Mouse (Mus musculus): ENCODE measurements around the gene Ptprm. TPM values are rescaled to one million over a fixed set of nuclear protein-coding genes. Genes with fewer than 3 reads are reported as not detected.

The Ptprm gene
- polyA plus RNA-seq, 1 experiment from 2014 or later, result 10.6 TPM

- DNase-seq (ENCODE audit: low spot score), result no peak
- no peaks in the 10 kb centered on the region for H3K36me3 ChIP-seq (replicated peaks)
- H3K4me3 ChIP-seq, result no peak overlapping the region
- H3K27me3 ChIP-seq (replicated peaks; ENCODE audit: low read depth, poor library complexity, severe bottlenecking), result peaks cover 18% of the 10 kb centered on the region
- no peaks in the 10 kb centered on the region for H3K9me3 ChIP-seq
- H3K27ac ChIP-seq (replicated peaks), result no peak overlapping the region
- peaks cover 18% of the 10 kb centered on the region for H3K4me1 ChIP-seq
- 86% methylated on average over 7 of the region's 7 CpGs for WGBS
These were observed 4.3 kb upstream of the Ptprm start for GRCm38 (mm10) chr17:67358541-67358940.

DNA sequence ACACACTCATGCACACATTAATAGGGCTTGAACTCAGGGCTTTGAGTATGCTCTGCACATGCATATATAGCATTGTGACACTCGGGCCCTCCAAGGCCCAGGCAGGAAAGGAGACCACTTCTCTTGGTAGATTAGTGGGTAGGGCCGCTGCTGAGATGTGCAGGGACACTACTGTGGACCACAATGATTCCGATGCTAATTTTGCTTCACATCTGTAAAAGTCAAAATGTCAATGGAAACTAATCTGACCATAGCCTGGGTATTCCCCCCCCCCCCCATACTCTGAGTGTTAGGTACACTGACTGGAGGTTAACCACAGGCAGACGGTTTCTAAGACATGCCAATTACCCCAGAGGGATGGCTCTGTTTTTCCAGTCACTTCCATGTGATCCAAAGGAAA is 2.9 kb upstream of the Ptprm start:
- DNase-seq (ENCODE audit: low spot score), result no peak
- WGBS, result 74% methylated on average over 4 of the region's 4 CpGs
- Histone ChIP-seq H3K36me3 (replicated peaks) (no peaks in the 10 kb centered on the region), H3K27ac (replicated peaks) (no peak overlapping the region), H3K4me3 (no peak overlapping the region), H3K4me1 (peaks cover 30% of the 10 kb centered on the region), H3K9me3 (no peaks in the 10 kb centered on the region), H3K27me3 (replicated peaks; ENCODE audit: low read depth, poor library complexity, severe bottlenecking) (peaks cover 28% of the 10 kb centered on the region)

DNA sequence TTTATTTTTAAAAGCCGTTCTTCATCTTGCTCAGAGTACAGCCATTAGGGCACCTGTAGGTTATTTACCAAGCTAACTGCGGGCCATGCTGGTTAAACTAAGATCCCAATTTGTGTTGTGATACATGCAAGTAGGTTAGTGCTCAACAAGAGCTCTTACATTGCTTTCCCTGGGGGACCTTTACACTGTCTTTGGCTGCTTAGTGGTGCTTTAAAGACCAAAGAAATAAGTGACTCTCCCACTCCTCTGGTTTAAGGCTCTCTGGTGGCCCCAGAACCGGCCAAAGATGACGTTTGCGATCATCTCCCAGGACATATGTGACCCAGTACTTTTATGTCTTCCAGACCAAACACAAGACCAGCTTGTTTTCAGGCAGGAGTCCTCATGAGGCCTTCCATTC is 994 bp upstream of the Ptprm start:
- WGBS, result 33% methylated on average over 5 of the region's 5 CpGs
- DNase-seq (ENCODE audit: low spot score), result no peak
- H3K27me3 ChIP-seq (replicated peaks; ENCODE audit: low read depth, poor library complexity, severe bottlenecking), result peaks cover 36% of the 10 kb centered on the region

GRCm38 (mm10) chr17:67353796-67354450 is 334 bp downstream of the Ptprm start:
- peaks cover 36% of the 10 kb centered on the region for H3K27me3 ChIP-seq (replicated peaks; ENCODE audit: low read depth, poor library complexity, severe bottlenecking)
- H3K27ac ChIP-seq (replicated peaks), result peak overlapping the region; percentile 91
- peak overlapping the region; percentile 86 for H3K4me3 ChIP-seq
- H3K9me3 ChIP-seq, result no peaks in the 10 kb centered on the region
- no peaks in the 10 kb centered on the region for H3K36me3 ChIP-seq (replicated peaks)
- H3K4me1 ChIP-seq, result peaks cover 34% of the 10 kb centered on the region
- DNase-seq (ENCODE audit: low spot score), result no peak
- WGBS, result under 1% methylated on average over 68 of the region's 68 CpGs

More for the DNA sequence above, 994 bp upstream of the Ptprm start:
- H3K9me3 ChIP-seq, result no peaks in the 10 kb centered on the region
- no peak overlapping the region for H3K27ac ChIP-seq (replicated peaks)
- H3K36me3 ChIP-seq (replicated peaks), result no peaks in the 10 kb centered on the region
- peak overlapping the region; percentile 86 for H3K4me3 ChIP-seq
- peaks cover 35% of the 10 kb centered on the region for H3K4me1 ChIP-seq

GRCm38 (mm10) chr17:67352956-67353795 is 1.1 kb downstream of the Ptprm start:
- no peaks in the 10 kb centered on the region for H3K36me3 ChIP-seq (replicated peaks)
- WGBS, result 4% methylated on average over 50 of the region's 50 CpGs
- H3K4me1 ChIP-seq, result peaks cover 31% of the 10 kb centered on the region
- DNase-seq (ENCODE audit: low spot score), result peak; percentile 76
- peak overlapping the region; percentile 86 for H3K4me3 ChIP-seq
- no peaks in the 10 kb centered on the region for H3K9me3 ChIP-seq
- H3K27me3 ChIP-seq (replicated peaks; ENCODE audit: low read depth, poor library complexity, severe bottlenecking), result peaks cover 36% of the 10 kb centered on the region
- peak overlapping the region; percentile 91 for H3K27ac ChIP-seq (replicated peaks)

DNA sequence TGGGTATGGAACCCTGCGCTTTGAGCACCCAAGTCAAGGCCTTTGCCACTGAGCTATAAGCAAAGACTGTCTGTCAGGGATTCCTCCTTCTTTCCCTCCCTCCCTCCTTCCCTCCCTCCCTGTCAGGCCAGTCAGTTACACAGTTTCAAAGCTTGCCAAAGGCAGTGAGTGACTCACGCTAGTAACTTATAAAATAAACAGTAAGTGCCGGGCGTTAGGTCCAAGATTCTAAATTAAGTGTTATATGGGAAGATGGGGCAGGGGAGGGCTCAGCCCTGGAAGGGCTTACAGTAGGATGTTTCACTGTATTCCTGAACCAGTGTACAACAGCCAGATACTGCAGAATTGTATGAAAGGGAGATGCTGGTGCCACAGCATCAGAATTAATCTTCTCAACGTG is 2.8 kb downstream of the Ptprm start:
- Histone ChIP-seq H3K4me1 (peaks cover 34% of the 10 kb centered on the region), H3K4me3 (peak overlapping the region; percentile 86; the same call in 1 of the 2 replicates), H3K36me3 (replicated peaks) (no peaks in the 10 kb centered on the region), H3K9me3 (no peaks in the 10 kb centered on the region), H3K27me3 (replicated peaks; ENCODE audit: low read depth, poor library complexity, severe bottlenecking) (peaks cover 35% of the 10 kb centered on the region), H3K27ac (replicated peaks) (no peak overlapping the region)
- no peak for DNase-seq (ENCODE audit: low spot score)
- 59% methylated on average over 5 of the region's 5 CpGs for WGBS

DNA sequence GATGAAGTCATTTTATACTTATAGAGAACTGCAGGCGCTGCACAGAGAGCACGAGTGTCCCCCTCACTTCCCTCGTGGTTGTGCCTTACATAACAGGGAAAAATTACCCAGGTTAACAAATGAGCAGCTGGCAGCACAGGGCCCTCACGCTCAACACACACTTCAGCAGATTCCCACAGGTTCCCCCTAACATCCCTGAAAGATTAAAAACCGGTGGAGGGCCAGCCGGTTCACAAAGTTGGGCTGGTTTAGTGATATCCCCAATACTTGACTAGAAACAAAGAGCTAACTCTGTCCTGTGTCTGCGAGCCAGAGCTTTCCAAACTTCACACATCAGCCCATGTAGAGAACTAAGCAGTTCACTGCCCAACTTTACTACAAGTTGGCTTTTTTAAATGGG is 3.7 kb downstream of the Ptprm start:
- H3K27ac ChIP-seq (replicated peaks), result no peak overlapping the region
- no peaks in the 10 kb centered on the region for H3K36me3 ChIP-seq (replicated peaks)
- H3K27me3 ChIP-seq (replicated peaks; ENCODE audit: low read depth, poor library complexity, severe bottlenecking), result peaks cover 26% of the 10 kb centered on the region
- WGBS, result 71% methylated on average over 7 of the region's 7 CpGs
- H3K4me3 ChIP-seq, result no peak overlapping the region
- H3K9me3 ChIP-seq, result no peaks in the 10 kb centered on the region
- no peak for DNase-seq (ENCODE audit: low spot score)
- peaks cover 33% of the 10 kb centered on the region for H3K4me1 ChIP-seq

DNA sequence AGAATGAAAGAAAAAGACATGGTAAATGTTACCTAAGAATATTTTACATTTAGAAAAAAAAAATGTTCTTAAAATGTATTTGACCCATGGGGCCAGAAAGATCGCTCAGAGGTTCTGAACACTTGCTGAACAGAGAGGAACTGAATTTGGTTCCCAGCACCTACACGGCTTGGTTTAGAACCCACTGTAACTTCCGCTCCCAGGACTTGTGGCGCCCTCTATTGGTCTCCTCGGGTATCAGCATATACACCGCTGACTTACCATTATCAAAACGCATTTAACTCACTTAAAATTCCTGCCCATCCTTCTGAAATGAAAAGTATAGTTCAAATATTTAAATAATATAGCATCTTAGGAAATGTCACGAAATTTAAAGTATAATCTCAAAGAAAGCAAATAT is 4.7 kb downstream of the Ptprm start:
- WGBS, result 92% methylated on average over 8 of the region's 8 CpGs
- H3K9me3 ChIP-seq, result no peaks in the 10 kb centered on the region
- no peaks in the 10 kb centered on the region for H3K36me3 ChIP-seq (replicated peaks)
- H3K4me3 ChIP-seq, result no peak overlapping the region
- DNase-seq (ENCODE audit: low spot score), result no peak
- H3K4me1 ChIP-seq, result peaks cover 29% of the 10 kb centered on the region
- peaks cover 21% of the 10 kb centered on the region for H3K27me3 ChIP-seq (replicated peaks; ENCODE audit: low read depth, poor library complexity, severe bottlenecking)
- no peak overlapping the region for H3K27ac ChIP-seq (replicated peaks)

- WGBS, result 83% methylated on average over 10 of the region's 10 CpGs
- DNase-seq (ENCODE audit: low spot score), result no peak
These were observed 7.3 kb downstream of the Ptprm start for GRCm38 (mm10) chr17:67346921-67347320.

DNA sequence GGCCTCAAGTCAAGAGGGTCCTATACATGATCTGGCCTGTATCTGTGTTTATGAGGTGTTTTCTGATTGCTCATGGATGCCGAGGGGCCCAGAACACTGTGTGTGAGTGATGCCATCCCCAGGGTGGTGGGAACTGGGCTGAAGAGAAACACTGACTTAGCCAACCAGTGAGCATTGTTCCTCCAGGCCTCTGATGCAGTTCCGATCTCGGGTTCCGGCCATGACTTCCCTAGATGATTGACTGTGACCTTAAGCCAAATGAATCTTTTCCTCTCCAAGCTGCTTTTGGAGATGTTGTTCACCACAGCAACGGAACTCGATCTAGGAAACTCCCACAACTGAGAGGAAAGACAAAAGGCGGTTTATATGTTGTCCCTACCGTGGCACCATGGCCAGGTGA is 9.1 kb downstream of the Ptprm start:
- no peaks in the 10 kb centered on the region for H3K9me3 ChIP-seq
- 89% methylated on average over 8 of the region's 8 CpGs for WGBS
- H3K36me3 ChIP-seq (replicated peaks), result no peaks in the 10 kb centered on the region

More at GRCm38 (mm10) chr17:67346921-67347320, 7.3 kb downstream of the Ptprm start:
- Histone ChIP-seq H3K36me3 (replicated peaks) (no peaks in the 10 kb centered on the region), H3K4me3 (no peak overlapping the region), H3K9me3 (no peaks in the 10 kb centered on the region), H3K4me1 (peaks cover 11% of the 10 kb centered on the region), H3K27ac (replicated peaks) (no peak overlapping the region), H3K27me3 (replicated peaks; ENCODE audit: low read depth, poor library complexity, severe bottlenecking) (peaks cover 9% of the 10 kb centered on the region)

DNA sequence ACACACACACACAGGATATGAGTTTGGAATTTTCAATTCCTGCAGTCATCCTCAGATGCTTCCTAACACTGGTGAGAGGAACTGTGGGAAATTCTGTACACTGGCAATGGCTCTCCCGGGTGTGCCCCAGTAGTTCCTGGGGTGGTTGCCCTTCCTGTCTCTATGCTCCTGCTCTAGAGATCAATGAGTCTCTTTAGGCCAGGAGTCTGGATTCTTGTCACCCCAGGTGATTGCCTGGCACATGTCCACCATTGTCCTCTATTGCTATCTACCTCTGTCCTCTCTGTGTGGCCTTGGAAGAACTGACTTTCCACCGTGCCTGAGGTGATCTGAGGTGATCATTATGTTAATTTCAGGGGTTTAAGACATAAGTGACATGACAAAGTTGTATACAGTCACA is 10.8 kb downstream of the Ptprm start:
- no peaks in the 10 kb centered on the region for H3K27me3 ChIP-seq (replicated peaks; ENCODE audit: low read depth, poor library complexity, severe bottlenecking)
- no peaks in the 10 kb centered on the region for H3K9me3 ChIP-seq
- H3K4me3 ChIP-seq, result no peak overlapping the region
- DNase-seq (ENCODE audit: low spot score), result no peak
- 82% methylated on average over 2 of the region's 2 CpGs for WGBS
- H3K27ac ChIP-seq (replicated peaks), result no peak overlapping the region
- H3K4me1 ChIP-seq, result peaks cover 26% of the 10 kb centered on the region
- H3K36me3 ChIP-seq (replicated peaks), result no peaks in the 10 kb centered on the region

More for the DNA sequence above, 9.1 kb downstream of the Ptprm start:
- Histone ChIP-seq H3K4me3 (no peak overlapping the region), H3K4me1 (peaks cover 15% of the 10 kb centered on the region), H3K27me3 (replicated peaks; ENCODE audit: low read depth, poor library complexity, severe bottlenecking) (no peaks in the 10 kb centered on the region), H3K27ac (replicated peaks) (no peak overlapping the region)
- no peak for DNase-seq (ENCODE audit: low spot score)

DNA sequence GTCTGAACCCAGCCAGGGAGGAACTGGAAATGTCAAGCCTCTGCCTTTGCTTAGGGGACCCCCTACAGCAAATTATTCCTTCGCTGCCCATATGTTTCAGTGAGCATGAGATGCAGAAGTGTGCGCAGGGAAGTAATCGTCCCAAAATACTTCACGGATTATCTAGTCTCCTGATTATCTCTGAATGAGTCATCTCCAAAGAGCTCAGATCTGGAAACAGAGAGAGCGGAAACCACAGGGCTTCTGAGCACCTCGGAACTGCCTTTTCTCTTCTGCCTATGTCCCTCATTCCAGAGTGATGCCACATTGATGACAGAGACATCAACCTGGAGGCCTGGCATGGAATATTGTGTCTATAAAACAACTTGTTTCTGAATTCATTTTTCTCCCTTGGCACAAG is 11.3 kb downstream of the Ptprm start:
- no peaks in the 10 kb centered on the region for H3K36me3 ChIP-seq (replicated peaks)
- H3K9me3 ChIP-seq, result no peaks in the 10 kb centered on the region
- H3K27me3 ChIP-seq (replicated peaks; ENCODE audit: low read depth, poor library complexity, severe bottlenecking), result no peaks in the 10 kb centered on the region
- H3K27ac ChIP-seq (replicated peaks), result no peak overlapping the region
- whole genome bisulfite sequencing, result 92% methylated on average over 6 of the region's 6 CpGs
- H3K4me1 ChIP-seq, result peaks cover 26% of the 10 kb centered on the region
- no peak overlapping the region for H3K4me3 ChIP-seq
- DNase-seq (ENCODE audit: low spot score), result no peak

DNA sequence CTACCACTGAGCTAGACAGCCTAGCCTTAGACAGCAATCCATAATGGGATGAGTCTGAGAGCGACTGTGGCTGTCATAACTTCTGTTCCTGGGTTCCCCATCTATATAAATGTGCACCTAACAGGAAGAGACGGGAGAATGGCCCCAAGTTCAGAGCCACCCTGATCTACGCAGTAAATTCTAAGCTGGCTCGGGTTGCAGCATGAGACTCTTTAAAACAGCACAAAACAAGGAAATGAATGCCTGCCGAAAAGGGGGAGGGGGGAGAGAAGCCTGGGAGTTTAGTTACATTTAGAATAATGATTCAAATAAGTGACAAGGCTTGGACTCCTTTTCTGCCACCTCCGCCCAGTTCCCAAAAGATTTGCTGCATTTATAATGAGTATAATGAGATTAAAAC is 13.9 kb downstream of the Ptprm start:
- Histone ChIP-seq H3K27ac (replicated peaks) (no peak overlapping the region), H3K36me3 (replicated peaks) (no peaks in the 10 kb centered on the region), H3K9me3 (no peaks in the 10 kb centered on the region), H3K4me3 (no peak overlapping the region), H3K27me3 (replicated peaks; ENCODE audit: low read depth, poor library complexity, severe bottlenecking) (no peaks in the 10 kb centered on the region), H3K4me1 (peaks cover 23% of the 10 kb centered on the region)
- no peak for DNase-seq (ENCODE audit: low spot score)
- 78% methylated on average over 6 of the region's 6 CpGs for WGBS
